Mouse (Mus musculus) brain, embryonic 14.5 days (tissue): ENCODE results near the gene Ccdc3.

Experiments used
- CTCF ChIP-seq: fragments of 200-500 bp; IDR thresholded peaks from 2 replicates; pipeline ENCODE4 v1.5.1; 2012; ENCODE audit warnings: inconsistent platforms, mild to moderate bottlenecking, moderate library complexity, borderline replicate concordance; ENCODE audit not compliant: insufficient read depth, insufficient read length; ENCODE audit errors: extremely low read depth
- POLR2A ChIP-seq: fragments of 200-500 bp; IDR thresholded peaks from 2 replicates; pipeline ENCODE4 v1.6.1; 2012; ENCODE audit warnings: mild to moderate bottlenecking, inconsistent platforms, borderline replicate concordance; ENCODE audit not compliant: poor library complexity, insufficient read depth, insufficient read length, severe bottlenecking; ENCODE audit errors: extremely low read depth

DNA sequence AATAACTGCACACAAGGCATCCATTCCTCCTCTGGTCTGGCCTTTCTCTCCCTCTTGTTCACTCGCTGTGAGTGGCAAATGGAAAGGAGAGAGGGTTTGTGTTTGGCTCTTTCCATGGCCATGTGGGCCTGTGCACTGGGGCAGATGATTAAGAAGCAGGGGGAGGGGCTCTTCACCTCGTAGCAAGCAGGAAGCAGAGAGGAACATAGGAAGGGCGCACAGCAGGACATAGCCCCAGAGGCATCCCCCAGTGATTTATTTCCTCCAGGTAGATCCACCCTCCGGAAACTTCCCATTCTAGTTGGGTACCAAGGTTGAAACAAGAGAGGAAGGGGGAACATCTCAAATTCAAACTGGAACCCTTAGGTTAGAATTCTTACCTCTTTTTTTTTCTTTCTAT, 2.4 kb downstream of the Ccdc3 start:
- TF ChIP-seq CTCF: no peak
- no peak for TF ChIP-seq POLR2A
